Mouse (Mus musculus) kidney, adult 2 months (tissue): ENCODE measurements around the gene Csf3. TPM values are rescaled to one million over a fixed set of nuclear protein-coding genes. Genes with fewer than 3 reads are reported as not detected.
A peak's percentile ranks its signal among the peaks of the same experiment; 100 is the strongest.

Experiments
- DNase-seq: peaks from one replicate; pipeline ENCODE4 v3.0.0; 2021
- H3K27ac ChIP-seq: fragments of 200-500 bp; 2 replicates; pipeline ENCODE4 v1.5.1; 2012; ENCODE audit warnings: low read depth, low read length, control low read depth, inconsistent platforms; ENCODE audit not compliant: insufficient read depth
- H3K27me3 ChIP-seq: fragments of 200-500 bp; replicated peaks from 2 replicates; pipeline ENCODE4 v1.6.1; 2012; ENCODE audit warnings: mild to moderate bottlenecking, moderate library complexity, low read length, inconsistent platforms; ENCODE audit not compliant: control insufficient read depth, insufficient read depth
- H3K36me3 ChIP-seq: fragments of 200-500 bp; 2 replicates; pipeline ENCODE4 v1.6.1; 2012; ENCODE audit warnings: mild to moderate bottlenecking, moderate library complexity, low read length, inconsistent platforms; ENCODE audit not compliant: control insufficient read depth, insufficient read depth
- H3K4me1 ChIP-seq: fragments of 200-500 bp; 2 replicates; pipeline ENCODE4 v1.6.1; 2011; ENCODE audit warnings: low read length; ENCODE audit not compliant: control insufficient read depth, insufficient read depth
- H3K4me3 ChIP-seq: fragments of 200-500 bp; 2 replicates; pipeline ENCODE4 v1.5.1; 2011; ENCODE audit warnings: mild to moderate bottlenecking, low read depth, low read length, control low read depth; ENCODE audit not compliant: insufficient read depth
- CTCF ChIP-seq: fragments of 200-500 bp; conservative IDR thresholded peaks from 2 replicates; pipeline ENCODE4 v1.5.1; 2011; ENCODE audit warnings: low read depth, mild to moderate bottlenecking, control low read depth, low read length, moderate library complexity, mixed read lengths; ENCODE audit not compliant: insufficient read depth, insufficient read length
- POLR2A ChIP-seq: fragments of 200-500 bp; IDR thresholded peaks from one replicate; pipeline ENCODE4 v1.6.1; 2011; ENCODE audit warnings: low read depth, low read length, control low read depth
- WGBS: fragments of 180-500 bp; shearing (Covaris S2); methylation state at CpG from one replicate; pipeline ENCODE4 v1.1.7; 2018; 5-methylcytosine and 5-hydroxymethylcytosine counted together
- polyA plus RNA-seq: library from polyadenylated mRNA; depleted of rRNA; stranded (reverse); fragments of >200 nt; gene quantifications from 2 replicates; pipeline ENCODE4 v1.2.3, GENCODE M21; 2012

Csf3 gene
- polyA plus RNA-seq, 1 experiment = not detected

GRCm38 (mm10) chr11:98682811-98683210 lies 18.3 kb upstream of the Csf3 start:
- peak; percentile 29 for DNase-seq
- under 1% methylated on average over 23 of the region's 23 CpGs for WGBS

DNA sequence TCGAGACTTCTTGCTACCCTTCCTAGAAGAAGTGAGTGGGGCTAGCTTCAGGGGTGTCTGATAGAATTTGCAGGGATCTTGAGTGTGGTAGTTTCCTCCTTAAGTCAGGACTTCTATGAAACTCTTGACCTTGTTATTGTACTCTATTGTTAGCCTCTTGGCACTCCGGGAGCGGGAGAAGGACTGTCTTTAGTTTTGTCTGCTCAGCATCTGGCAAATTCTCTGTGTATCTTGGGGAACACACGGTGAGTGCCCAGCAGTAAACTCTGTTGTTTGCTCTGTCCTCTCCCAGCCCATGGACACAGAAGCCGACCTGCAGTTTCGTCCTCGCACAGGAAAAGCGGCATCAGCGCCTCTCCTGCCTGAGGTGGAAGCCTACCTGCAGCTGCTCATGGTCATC lies 15.4 kb upstream of the Csf3 start:
- Histone ChIP-seq H3K27ac (peak overlapping the region; percentile 68), H3K36me3 (peaks cover 11% of the 10 kb centered on the region; the same call in 1 of the 2 replicates), H3K4me1 (peaks cover 29% of the 10 kb centered on the region), H3K27me3 (no peaks in the 10 kb centered on the region), H3K4me3 (no peak overlapping the region)
- TF ChIP-seq POLR2A = no peak
- DNase-seq = peak; percentile 76
- WGBS = 54% methylated on average over 9 of the region's 9 CpGs

More at GRCm38 (mm10) chr11:98682811-98683210, 18.3 kb upstream of the Csf3 start:
- Histone ChIP-seq H3K4me3 (peak overlapping the region; percentile 98), H3K36me3 (peaks cover 5% of the 10 kb centered on the region; the same call in 1 of the 2 replicates), H3K27me3 (no peaks in the 10 kb centered on the region), H3K27ac (peak overlapping the region; percentile 83), H3K4me1 (peaks cover 25% of the 10 kb centered on the region)
- TF ChIP-seq CTCF = no peak
- no peak for TF ChIP-seq POLR2A

GRCm38 (mm10) chr11:98686976-98687375 lies 14.1 kb upstream of the Csf3 start:
- H3K27ac ChIP-seq = peak overlapping the region; percentile 75
- H3K36me3 ChIP-seq = peaks cover 13% of the 10 kb centered on the region
- no peak for TF ChIP-seq POLR2A
- no peak for TF ChIP-seq CTCF
- no peak overlapping the region for H3K4me3 ChIP-seq
- H3K27me3 ChIP-seq = no peaks in the 10 kb centered on the region
- 29% methylated on average over 4 of the region's 4 CpGs for WGBS
- DNase-seq = peak; percentile 92
- H3K4me1 ChIP-seq = peaks cover 29% of the 10 kb centered on the region

DNA sequence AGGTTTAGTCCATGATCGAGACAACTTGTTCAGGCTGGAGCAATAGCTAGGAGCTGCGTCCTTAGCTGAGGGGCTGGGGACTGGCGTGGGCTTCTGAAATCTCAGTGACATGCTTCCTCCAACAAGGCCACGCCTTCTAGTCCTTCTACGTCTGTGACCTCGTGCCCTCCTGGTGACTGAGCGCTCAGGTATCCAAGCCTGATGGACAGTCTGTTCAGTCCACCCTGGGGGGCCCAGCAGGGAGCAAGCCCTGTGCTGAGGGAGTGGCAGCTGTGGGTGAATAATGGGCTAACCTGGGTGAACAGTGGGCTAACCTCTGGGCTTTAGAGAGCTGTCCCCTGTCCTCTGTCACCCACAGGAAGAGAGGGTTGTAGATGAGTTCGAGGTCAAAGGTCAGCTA lies 13.1 kb upstream of the Csf3 start:
- H3K27ac ChIP-seq = peak overlapping the region; percentile 41; the same call in 1 of the 2 replicates
- WGBS = 48% methylated on average over 8 of the region's 8 CpGs
- TF ChIP-seq POLR2A (no peak), CTCF (no peak)
- DNase-seq = no peak
- peaks cover 13% of the 10 kb centered on the region for H3K36me3 ChIP-seq
- H3K4me1 ChIP-seq = peaks cover 29% of the 10 kb centered on the region
- H3K27me3 ChIP-seq = no peaks in the 10 kb centered on the region
- no peak overlapping the region for H3K4me3 ChIP-seq

GRCm38 (mm10) chr11:98693201-98693600 lies 7.9 kb upstream of the Csf3 start:
- TF ChIP-seq POLR2A = no peak
- TF ChIP-seq CTCF = no peak
- H3K4me1 ChIP-seq = peaks cover 11% of the 10 kb centered on the region
- WGBS = 51% methylated on average over 13 of the region's 13 CpGs
- H3K4me3 ChIP-seq = no peak overlapping the region
- H3K27ac ChIP-seq = peak overlapping the region; percentile 47
- H3K27me3 ChIP-seq = no peaks in the 10 kb centered on the region
- DNase-seq = no peak
- H3K36me3 ChIP-seq = peaks cover 10% of the 10 kb centered on the region

DNA sequence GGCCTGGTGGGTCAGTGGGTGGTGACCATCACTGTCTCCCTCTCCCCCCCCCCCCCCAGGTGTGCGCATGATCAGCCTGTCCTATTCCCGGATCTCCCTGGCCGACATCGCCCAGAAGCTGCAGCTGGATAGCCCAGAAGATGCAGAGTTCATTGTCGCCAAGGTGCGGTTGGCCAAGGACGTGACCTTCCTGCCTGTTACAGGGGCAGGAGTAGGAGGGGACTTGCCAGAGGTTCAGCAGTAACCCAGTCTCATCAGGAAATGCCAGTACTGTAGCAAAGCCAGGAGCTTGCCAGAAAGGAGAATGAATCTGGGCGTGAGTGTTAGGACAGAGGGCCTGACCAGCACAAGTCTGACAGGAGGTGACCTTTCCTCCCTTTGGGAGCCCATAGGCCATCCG lies 7.3 kb upstream of the Csf3 start:
- Histone ChIP-seq H3K36me3 (peaks cover 10% of the 10 kb centered on the region), H3K27ac (peak overlapping the region; percentile 47), H3K4me1 (peaks cover 11% of the 10 kb centered on the region), H3K27me3 (no peaks in the 10 kb centered on the region), H3K4me3 (no peak overlapping the region)
- WGBS = 60% methylated on average over 9 of the region's 9 CpGs
- TF ChIP-seq CTCF = no peak
- TF ChIP-seq POLR2A = no peak
- peak; percentile 46 for DNase-seq

DNA sequence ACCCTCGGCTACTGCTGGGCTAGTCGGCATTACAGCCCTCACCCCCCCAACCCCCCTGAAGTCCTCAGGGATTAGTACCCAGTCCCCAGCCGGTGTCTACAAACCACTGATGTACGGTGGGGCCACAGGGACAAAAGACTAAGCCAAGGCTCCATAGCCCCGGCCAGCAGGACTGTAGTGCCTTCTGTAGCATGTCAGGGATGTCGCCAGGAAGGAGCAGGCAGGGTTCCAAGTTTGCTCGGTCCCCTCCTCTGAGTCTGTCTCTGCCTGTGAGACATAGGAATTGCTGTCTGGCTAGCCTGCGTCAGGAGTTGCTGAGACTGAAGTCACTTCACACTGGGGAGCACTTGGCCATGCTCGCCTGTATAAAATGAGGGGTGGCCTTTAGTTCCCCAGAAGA lies 6.8 kb upstream of the Csf3 start:
- WGBS = 53% methylated on average over 9 of the region's 9 CpGs
- no peak for DNase-seq
- no peak for TF ChIP-seq POLR2A
- TF ChIP-seq CTCF = no peak
- Histone ChIP-seq H3K4me1 (peaks cover 11% of the 10 kb centered on the region), H3K4me3 (no peak overlapping the region), H3K27ac (no peak overlapping the region), H3K27me3 (no peaks in the 10 kb centered on the region), H3K36me3 (peaks cover 10% of the 10 kb centered on the region)
